In genomic region chr2:82572099-82572498, GRCm38 (mm10) we compare ENCODE assay signal across 25 mouse cellular contexts.
DNase-seq lines count a peak whose midpoint lies in the region; ATAC-seq and TF ChIP-seq lines count a peak whose summit lies in the region.
"Had no signal": no experiment of that assay in that cellular context is flagged by ENCODE, and none has a peak within 500 bp of the region (broad histone marks: within the 10 kb centered on the region; RNA-seq: fewer than 3 reads in every experiment).

No protein-coding gene starts in this region.

- 79% methylated on average over 2 of the region's 2 CpGs for WGBS in hindbrain, embryonic 16.5 days
- WGBS in hindbrain, embryonic 10.5 days = 92% methylated on average over 2 of the region's 2 CpGs

- peak; percentile 69; the same call in 1 of the 2 replicates for ATAC-seq in hindbrain, embryonic 16.5 days
- ATAC-seq: intestine, embryonic 16.5 days had no signal

- H3K9ac ChIP-seq in hindbrain, embryonic 16.5 days (ENCODE audit: low read depth, low read length) = no peak overlapping the region
- H3K9ac ChIP-seq: hindbrain, embryonic 15.5 days; liver, embryonic 13.5 days; midbrain, embryonic 12.5 days; neural tube, embryonic 15.5 days had no signal

- TF ChIP-seq POLR2A in myocyte (IDR thresholded peaks at IDR 0.05; ENCODE audit: insufficient read length, low read depth) = no peak

- H3ac ChIP-seq in myocyte (ENCODE audit: control insufficient read depth, insufficient read length) = no peak overlapping the region

- H3K27ac ChIP-seq in hindbrain, embryonic 16.5 days (ENCODE audit: low read depth, low read length) = no peak overlapping the region
- no peak overlapping the region for H3K27ac ChIP-seq in hindbrain, embryonic 10.5 days
- H3K27ac ChIP-seq: heart, embryonic 10.5 days; hindbrain, embryonic 15.5 days; liver, embryonic 13.5 days; midbrain, embryonic 12.5 days; neural tube, embryonic 15.5 days; stomach, postnatal 0 days had no signal

- peak; percentile 3 for DNase-seq in adrenal gland, postnatal 14 days
- no peak for DNase-seq in adrenal gland, adult 8-10 months
- DNase-seq in hindbrain, embryonic 10.5 days (ENCODE audit: low spot score) = no peak
- peak; percentile 81 for DNase-seq in 416B (ENCODE audit: low read depth)
- DNase-seq in gastrocnemius, adult 8-10 months (ENCODE audit: low spot score in 2 of 2) = no peak
- DNase-seq in kidney, postnatal 36 days = no peak
- DNase-seq: adrenal gland, adult 2 months; cerebellum, adult 9-11 months; gastrocnemius, postnatal 10 days; kidney, adult 9 months; kidney, postnatal 25 days; liver, embryonic 13.5 days; lung, adult 2 months; lung, postnatal 14 days; right cerebral cortex, postnatal 14 days; thymus, adult 2 months; thymus, postnatal 4 days had no signal

- no peak overlapping the region for H3K4me2 ChIP-seq in hindbrain, embryonic 16.5 days (ENCODE audit: low read length)
- peak overlapping the region; percentile 53 for H3K4me2 ChIP-seq in myocyte (ENCODE audit: low read depth)
- H3K4me2 ChIP-seq: hindbrain, embryonic 15.5 days; liver, embryonic 13.5 days; midbrain, embryonic 12.5 days; neural tube, embryonic 15.5 days had no signal

- H3K4me1 ChIP-seq in hindbrain, embryonic 16.5 days (ENCODE audit: control insufficient read depth, insufficient read depth, low read depth, low read length) = no peaks in the 10 kb centered on the region
- no peaks in the 10 kb centered on the region for H3K4me1 ChIP-seq in hindbrain, embryonic 10.5 days (replicated peaks)
- H3K4me1 ChIP-seq: heart, embryonic 10.5 days; hindbrain, embryonic 15.5 days; liver, embryonic 13.5 days; midbrain, embryonic 12.5 days; neural tube, embryonic 15.5 days had no signal

- no peaks in the 10 kb centered on the region for H3K9me3 ChIP-seq in hindbrain, embryonic 16.5 days (ENCODE audit: control insufficient read depth, low read length)
- H3K9me3 ChIP-seq in hindbrain, embryonic 10.5 days = no peaks in the 10 kb centered on the region
- H3K9me3 ChIP-seq: heart, embryonic 10.5 days; hindbrain, embryonic 15.5 days; liver, embryonic 13.5 days; midbrain, embryonic 12.5 days; neural tube, embryonic 15.5 days had no signal

- no peaks in the 10 kb centered on the region for H3K79me2 ChIP-seq in myocyte (ENCODE audit: control insufficient read depth, insufficient read depth)

- no peaks in the 10 kb centered on the region for H3K27me3 ChIP-seq in hindbrain, embryonic 16.5 days (replicated peaks; ENCODE audit: control insufficient read depth, insufficient read depth, low read length)
- no peaks in the 10 kb centered on the region for H3K27me3 ChIP-seq in hindbrain, embryonic 10.5 days (ENCODE audit: insufficient read depth, poor library complexity, severe bottlenecking)
- no peaks in the 10 kb centered on the region for H3K27me3 ChIP-seq in myocyte (ENCODE audit: control insufficient read depth, insufficient read depth, insufficient read length)
- H3K27me3 ChIP-seq: hindbrain, embryonic 15.5 days; liver, embryonic 13.5 days; midbrain, embryonic 12.5 days; neural tube, embryonic 15.5 days had no signal

- H3K36me3 ChIP-seq in hindbrain, embryonic 16.5 days (ENCODE audit: control insufficient read depth, insufficient read depth, low read length) = no peaks in the 10 kb centered on the region
- no peaks in the 10 kb centered on the region for H3K36me3 ChIP-seq in hindbrain, embryonic 10.5 days
- H3K36me3 ChIP-seq in myocyte (ENCODE audit: control insufficient read depth, insufficient read depth) = no peaks in the 10 kb centered on the region
- H3K36me3 ChIP-seq: heart, embryonic 10.5 days; hindbrain, embryonic 15.5 days; liver, embryonic 13.5 days; midbrain, embryonic 12.5 days; neural tube, embryonic 15.5 days had no signal

- no peak overlapping the region for H3K4me3 ChIP-seq in hindbrain, embryonic 16.5 days (ENCODE audit: low read length)
- no peak overlapping the region for H3K4me3 ChIP-seq in hindbrain, embryonic 10.5 days
- no peak overlapping the region for H3K4me3 ChIP-seq in myocyte
- H3K4me3 ChIP-seq: heart, embryonic 10.5 days; hindbrain, embryonic 15.5 days; liver, embryonic 13.5 days; midbrain, embryonic 12.5 days; neural tube, embryonic 15.5 days had no signal

TF ChIP-seq in myocyte, 11 proteins besides CTCF, POLR2A, EP300 and RAD21:
- TF ChIP-seq MYOD1 (IDR thresholded peaks at IDR 0.05; ENCODE audit: control insufficient read depth in 1 of 3, insufficient read length in 2 of 3, low read depth in 2 of 3) = peak in 1 of 3 experiments; percentile 69
- TF ChIP-seq MYOG (IDR thresholded peaks at IDR 0.05; ENCODE audit: control insufficient read depth in 1 of 3, insufficient read depth in 1 of 3, insufficient read length in 2 of 3, low read depth in 2 of 3) = peak in 2 of 3 experiments; percentile 6 to 65
- TF ChIP-seq POLR2AphosphoS2 (IDR thresholded peaks at IDR 0.05; ENCODE audit: insufficient read length, low read depth) = no peak
- TF ChIP-seq TCF3 (IDR thresholded peaks at IDR 0.05; ENCODE audit: insufficient read length, low read depth) = no peak
- TF ChIP-seq MAX (IDR thresholded peaks at IDR 0.05; ENCODE audit: low read depth) = no peak

Comparison
In these comparisons a context has a peak if more than half of its experiments do, and no peak if none do; other contexts are left out.
1. DNase-seq: peak in adrenal gland, postnatal 14 days (single experiment) and 416B (single experiment); none in adrenal gland, adult 8-10 months (single experiment), hindbrain, embryonic 10.5 days (single experiment), gastrocnemius, adult 8-10 months (0 of 2) and kidney, postnatal 36 days (0 of 2).